Mouse (Mus musculus): Measurements from ENCODE around the gene Gm20671.
"Not testable (repeated sequence)": the region's sequence is repeated elsewhere in the genome, so short reads cannot be mapped to it uniquely, and the experiment has no call there.

Gene Gm20671

GRCm38 (mm10) chr5:32728300-32728699 is 98.6 kb downstream of the Gm20671 start:
- no peak for DNase-seq

GRCm38 (mm10) chr5:32725397-32725796 is 101.5 kb downstream of the Gm20671 start:
- not testable (repeated sequence) for DNase-seq

GRCm38 (mm10) chr5:32723981-32724380 is 102.9 kb downstream of the Gm20671 start:
- no peak for DNase-seq

GRCm38 (mm10) chr5:32722711-32723110 is 104.2 kb downstream of the Gm20671 start:
- not testable (repeated sequence) for DNase-seq

GRCm38 (mm10) chr5:32722263-32722662 is 104.6 kb downstream of the Gm20671 start:
- no peak for DNase-seq

GRCm38 (mm10) chr5:32721316-32721715 is 105.6 kb downstream of the Gm20671 start:
- DNase-seq = no peak

- no peak for DNase-seq
Observed at GRCm38 (mm10) chr5:32720416-32720815, 106.5 kb downstream of the Gm20671 start.

GRCm38 (mm10) chr5:32718916-32719315 is 108.0 kb downstream of the Gm20671 start:
- no peak for DNase-seq

GRCm38 (mm10) chr5:32717726-32718125 is 109.2 kb downstream of the Gm20671 start:
- DNase-seq = no peak

- peak; percentile 92 to 96 for DNase-seq
Observed at GRCm38 (mm10) chr5:32713703-32714467, 113.0 kb downstream of the Gm20671 start.

- DNase-seq = no peak
Observed at GRCm38 (mm10) chr5:32713042-32713702, 113.7 kb downstream of the Gm20671 start.

GRCm38 (mm10) chr5:32712221-32713041 is 114.5 kb downstream of the Gm20671 start:
- no peak for DNase-seq

GRCm38 (mm10) chr5:32711485-32711884 is 115.4 kb downstream of the Gm20671 start:
- DNase-seq = no peak

- DNase-seq = no peak
Observed at GRCm38 (mm10) chr5:32706226-32706780, 120.6 kb downstream of the Gm20671 start.

- no peak for DNase-seq
Observed at GRCm38 (mm10) chr5:32697208-32697867, 129.6 kb downstream of the Gm20671 start.

GRCm38 (mm10) chr5:32693411-32693810 is 133.5 kb downstream of the Gm20671 start:
- no peak for DNase-seq

Measured in cerebellum, postnatal 10 days (tissue).